Mouse (Mus musculus): ENCODE data around the gene Lrrc8c. TPM values are rescaled to one million over a fixed set of nuclear protein-coding genes. Genes with fewer than 3 reads are reported as not detected.

Gene Lrrc8c
- total RNA-seq (2014; fragmentation: Nextera tagmentation) (50.6 and 53.4 TPM in 2 replicates), total RNA-seq (2017) (7.7 and 10.1 TPM in 2 replicates), polyA plus RNA-seq (2012) (70.0 and 75.7 TPM in 2 replicates)

DNA sequence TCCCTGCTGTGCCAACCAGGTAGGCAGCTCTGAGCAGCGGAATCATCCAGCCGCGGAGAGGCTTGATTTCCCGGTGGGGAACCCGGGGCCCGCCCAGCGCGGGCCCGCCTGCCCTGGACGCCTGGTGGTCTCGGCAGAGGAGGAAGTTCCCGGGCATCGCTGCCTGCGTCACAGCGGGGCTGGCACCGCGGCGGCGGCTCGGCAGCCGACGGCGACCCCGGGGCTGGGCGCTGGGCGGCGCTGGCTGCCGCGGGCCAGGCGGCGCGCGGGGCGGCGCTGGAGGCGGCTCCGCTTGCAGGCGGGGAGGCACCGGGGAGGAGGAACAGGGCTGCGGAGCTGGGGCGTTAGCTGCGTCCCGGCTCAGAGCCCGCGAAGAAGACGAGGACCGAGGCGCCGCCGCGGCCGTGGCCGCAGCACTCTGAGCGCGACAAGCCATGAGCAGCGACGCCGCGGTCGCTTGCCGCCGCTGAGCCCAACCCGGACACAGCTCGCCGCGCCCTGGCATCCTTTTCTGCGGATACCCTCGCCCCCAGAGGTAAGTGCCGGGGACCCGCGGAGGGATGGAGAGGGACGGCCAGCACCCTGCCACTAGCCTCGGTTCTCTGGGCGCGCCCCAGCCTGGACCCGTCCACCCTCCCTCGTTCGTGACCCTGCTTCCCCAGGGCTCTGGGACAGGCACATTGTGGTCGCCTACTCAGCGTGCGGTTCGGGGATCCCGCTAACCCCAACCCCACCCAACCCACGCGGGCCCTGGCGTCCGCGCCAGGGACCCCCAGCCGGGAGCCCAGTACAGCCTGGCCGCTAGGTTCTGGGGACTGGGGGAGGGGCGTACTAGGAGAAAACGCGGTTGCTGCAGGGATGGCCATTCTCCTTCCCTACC is at the start of gene Lrrc8c:
Gene Lrrc8c (plus strand): TSS at position 293 of the 880 bp plus-strand sequence.
- Histone ChIP-seq H3K36me3 (replicated peaks) (peaks cover 12% of the 10 kb centered on the region), H3K27me3 (ENCODE audit: insufficient read depth, low read length) (no peaks in the 10 kb centered on the region), H3K4me1 (ENCODE audit: insufficient read depth, low read depth, low read length) (peaks cover 78% of the 10 kb centered on the region), H3K4me3 (ENCODE audit: low read depth, low read length) (peak within 1 kb of the TSS; percentile 95), H3K9me3 (replicated peaks) (no peaks in the 10 kb centered on the region)
- TF ChIP-seq GATA1 (IDR thresholded peaks at IDR 0.05; ENCODE audit: borderline replicate concordance, low read length): no peak
- no peak for TF ChIP-seq GATA2 (IDR thresholded peaks at IDR 0.05; ENCODE audit: borderline replicate concordance, low read depth, low read length)
- no peak for TF ChIP-seq CTCF (IDR thresholded peaks at IDR 0.05; ENCODE audit: low read depth, low read length)
- no peak for TF ChIP-seq TAL1 (conservative IDR thresholded peaks at IDR 0.05; ENCODE audit: low read depth, low read length)
- TF ChIP-seq POLR2AphosphoS5 (IDR thresholded peaks at IDR 0.05; ENCODE audit: insufficient replicate concordance, low read depth, low read length): no peak
- peak; percentile 87 for DNase-seq (ENCODE audit: low spot score)
- ATAC-seq (ENCODE audit: extremely low read depth, insufficient number of reproducible peaks, low FRiP score, poor library complexity, severe bottlenecking): peak; percentile 35

DNA sequence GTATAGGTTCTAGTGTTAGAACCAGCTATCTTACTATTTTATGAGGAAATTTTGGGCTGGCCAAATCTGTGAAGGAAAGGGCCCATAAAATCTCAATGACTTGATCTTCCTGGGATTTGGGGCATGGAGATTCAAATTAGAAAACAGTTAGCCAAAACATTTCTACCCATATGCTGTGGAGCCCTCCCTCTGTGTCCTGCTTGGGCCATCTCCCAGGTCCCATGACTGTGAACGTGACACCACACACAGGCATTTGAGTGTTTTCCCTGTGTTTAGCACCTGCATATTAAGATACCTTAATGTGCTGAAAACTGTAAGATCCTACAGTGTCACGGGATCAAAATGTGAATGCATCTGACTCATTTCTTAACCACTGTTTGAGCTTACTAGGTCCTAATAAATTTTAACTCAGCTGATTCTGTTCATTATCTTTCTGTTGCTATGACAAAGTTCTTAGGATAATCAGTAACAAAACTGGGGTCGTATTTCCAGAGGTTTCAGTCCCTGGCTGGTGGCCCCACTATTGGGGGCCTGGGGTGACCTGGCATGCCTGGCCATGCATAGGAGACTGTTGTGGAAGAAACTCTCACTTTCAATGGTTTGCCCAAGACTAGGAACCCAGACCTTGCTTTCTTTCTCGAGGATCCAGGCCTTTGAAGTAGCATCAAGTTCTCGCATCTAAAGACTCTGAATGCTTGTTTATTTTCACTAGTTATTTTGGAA is 46.0 kb upstream of the Lrrc8c start:
- TF ChIP-seq CTCF (IDR thresholded peaks at IDR 0.05; ENCODE audit: low read depth, low read length) (no peak), GATA1 (IDR thresholded peaks at IDR 0.05; ENCODE audit: borderline replicate concordance, low read length) (no peak), GATA2 (IDR thresholded peaks at IDR 0.05; ENCODE audit: borderline replicate concordance, low read depth, low read length) (no peak), TAL1 (conservative IDR thresholded peaks at IDR 0.05; ENCODE audit: low read depth, low read length) (no peak), POLR2AphosphoS5 (IDR thresholded peaks at IDR 0.05; ENCODE audit: insufficient replicate concordance, low read depth, low read length) (no peak)
- no peak for ATAC-seq (ENCODE audit: extremely low read depth, insufficient number of reproducible peaks, low FRiP score, poor library complexity, severe bottlenecking)

DNA sequence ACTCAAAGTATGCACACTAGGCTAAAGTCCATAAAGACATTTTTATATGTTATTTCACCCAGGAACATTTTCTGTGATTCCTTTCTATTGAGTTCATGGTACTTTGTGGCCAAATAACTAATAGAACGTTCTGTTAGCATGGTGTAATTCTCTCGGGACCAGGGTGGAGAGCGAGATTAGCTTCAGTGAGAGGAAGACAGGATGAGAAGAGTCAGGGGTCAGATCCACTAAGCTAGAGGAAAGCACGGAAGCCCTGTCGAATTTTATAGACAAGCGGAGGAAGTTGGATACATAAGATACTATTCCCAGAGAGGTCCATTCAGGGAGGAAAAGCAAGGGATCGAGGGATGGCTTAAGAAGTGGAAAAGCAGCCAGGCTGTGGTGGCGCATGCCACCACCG is 41.7 kb upstream of the Lrrc8c start:
- no peaks in the 10 kb centered on the region for H3K27me3 ChIP-seq (ENCODE audit: insufficient read depth, low read length)
- peaks cover 81% of the 10 kb centered on the region for H3K36me3 ChIP-seq (replicated peaks)
- DNase-seq (ENCODE audit: low spot score) (no peak), ATAC-seq (ENCODE audit: extremely low read depth, insufficient number of reproducible peaks, low FRiP score, poor library complexity, severe bottlenecking) (no peak)
- H3K4me3 ChIP-seq (ENCODE audit: low read depth, low read length): no peak overlapping the region
- no peaks in the 10 kb centered on the region for H3K4me1 ChIP-seq (ENCODE audit: insufficient read depth, low read depth, low read length)
- no peaks in the 10 kb centered on the region for H3K9me3 ChIP-seq (replicated peaks)
- TF ChIP-seq POLR2AphosphoS5 (IDR thresholded peaks at IDR 0.05; ENCODE audit: insufficient replicate concordance, low read depth, low read length) (no peak), CTCF (IDR thresholded peaks at IDR 0.05; ENCODE audit: low read depth, low read length) (no peak), GATA1 (IDR thresholded peaks at IDR 0.05; ENCODE audit: borderline replicate concordance, low read length) (no peak), TAL1 (conservative IDR thresholded peaks at IDR 0.05; ENCODE audit: low read depth, low read length) (no peak), GATA2 (IDR thresholded peaks at IDR 0.05; ENCODE audit: borderline replicate concordance, low read depth, low read length) (no peak)

More for the DNA sequence above, 46.0 kb upstream of the Lrrc8c start:
- peaks cover 65% of the 10 kb centered on the region for H3K36me3 ChIP-seq (replicated peaks)
- no peak overlapping the region for H3K4me3 ChIP-seq (ENCODE audit: low read depth, low read length)
- no peaks in the 10 kb centered on the region for H3K4me1 ChIP-seq (ENCODE audit: insufficient read depth, low read depth, low read length)
- no peaks in the 10 kb centered on the region for H3K27me3 ChIP-seq (ENCODE audit: insufficient read depth, low read length)
- no peak for DNase-seq (ENCODE audit: low spot score)
- no peaks in the 10 kb centered on the region for H3K9me3 ChIP-seq (replicated peaks)

DNA sequence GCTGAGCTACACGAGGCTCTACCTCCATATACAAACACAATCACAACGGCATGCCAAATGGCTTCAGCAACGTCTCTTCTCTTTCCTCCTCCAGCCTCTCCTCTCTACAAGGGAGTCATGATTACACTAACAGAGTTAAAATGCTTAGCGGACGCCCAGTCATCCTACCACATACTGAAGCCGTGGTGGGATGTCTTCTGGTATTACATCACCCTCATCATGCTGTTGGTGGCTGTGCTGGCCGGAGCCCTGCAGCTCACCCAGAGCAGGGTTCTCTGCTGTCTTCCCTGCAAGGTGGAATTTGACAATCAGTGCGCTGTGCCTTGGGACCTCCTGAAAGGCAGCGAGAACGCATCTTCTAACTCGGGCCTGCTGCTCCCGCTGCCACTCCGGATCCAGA is 39.5 kb upstream of the Lrrc8c start:
- TF ChIP-seq POLR2AphosphoS5 (IDR thresholded peaks at IDR 0.05; ENCODE audit: insufficient replicate concordance, low read depth, low read length) (no peak), GATA1 (IDR thresholded peaks at IDR 0.05; ENCODE audit: borderline replicate concordance, low read length) (no peak), CTCF (IDR thresholded peaks at IDR 0.05; ENCODE audit: low read depth, low read length) (no peak), TAL1 (conservative IDR thresholded peaks at IDR 0.05; ENCODE audit: low read depth, low read length) (no peak), GATA2 (IDR thresholded peaks at IDR 0.05; ENCODE audit: borderline replicate concordance, low read depth, low read length) (no peak)
- Histone ChIP-seq H3K36me3 (replicated peaks) (peaks cover 90% of the 10 kb centered on the region), H3K9me3 (replicated peaks) (no peaks in the 10 kb centered on the region), H3K27me3 (ENCODE audit: insufficient read depth, low read length) (no peaks in the 10 kb centered on the region), H3K4me3 (ENCODE audit: low read depth, low read length) (no peak overlapping the region), H3K4me1 (ENCODE audit: insufficient read depth, low read depth, low read length) (no peaks in the 10 kb centered on the region)
- no peak for DNase-seq (ENCODE audit: low spot score)
- no peak for ATAC-seq (ENCODE audit: extremely low read depth, insufficient number of reproducible peaks, low FRiP score, poor library complexity, severe bottlenecking)

DNA sequence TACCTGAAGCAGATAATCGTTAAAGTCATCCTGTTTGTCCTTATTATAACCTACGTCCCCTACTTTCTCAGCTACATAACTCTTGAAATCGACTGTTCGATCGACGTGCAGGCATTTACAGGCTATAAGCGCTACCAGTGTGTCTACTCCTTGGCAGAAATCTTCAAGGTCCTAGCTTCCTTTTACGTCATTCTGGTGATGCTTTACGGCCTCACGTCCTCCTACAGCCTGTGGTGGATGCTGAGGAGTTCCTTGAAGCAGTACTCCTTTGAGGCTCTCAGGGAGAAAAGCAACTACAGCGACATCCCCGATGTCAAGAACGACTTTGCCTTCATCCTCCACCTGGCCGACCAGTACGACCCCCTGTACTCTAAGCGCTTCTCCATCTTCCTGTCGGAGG is 38.6 kb upstream of the Lrrc8c start:
- Histone ChIP-seq H3K27me3 (ENCODE audit: insufficient read depth, low read length) (no peaks in the 10 kb centered on the region), H3K4me1 (ENCODE audit: insufficient read depth, low read depth, low read length) (no peaks in the 10 kb centered on the region), H3K9me3 (replicated peaks) (no peaks in the 10 kb centered on the region), H3K4me3 (ENCODE audit: low read depth, low read length) (no peak overlapping the region), H3K36me3 (replicated peaks) (peaks cover 94% of the 10 kb centered on the region)
- DNase-seq (ENCODE audit: low spot score) (no peak), ATAC-seq (ENCODE audit: extremely low read depth, insufficient number of reproducible peaks, low FRiP score, poor library complexity, severe bottlenecking) (no peak)
- TF ChIP-seq POLR2AphosphoS5 (IDR thresholded peaks at IDR 0.05; ENCODE audit: insufficient replicate concordance, low read depth, low read length) (no peak), TAL1 (conservative IDR thresholded peaks at IDR 0.05; ENCODE audit: low read depth, low read length) (no peak), GATA1 (IDR thresholded peaks at IDR 0.05; ENCODE audit: borderline replicate concordance, low read length) (no peak), GATA2 (IDR thresholded peaks at IDR 0.05; ENCODE audit: borderline replicate concordance, low read depth, low read length) (no peak), CTCF (IDR thresholded peaks at IDR 0.05; ENCODE audit: low read depth, low read length) (no peak)

DNA sequence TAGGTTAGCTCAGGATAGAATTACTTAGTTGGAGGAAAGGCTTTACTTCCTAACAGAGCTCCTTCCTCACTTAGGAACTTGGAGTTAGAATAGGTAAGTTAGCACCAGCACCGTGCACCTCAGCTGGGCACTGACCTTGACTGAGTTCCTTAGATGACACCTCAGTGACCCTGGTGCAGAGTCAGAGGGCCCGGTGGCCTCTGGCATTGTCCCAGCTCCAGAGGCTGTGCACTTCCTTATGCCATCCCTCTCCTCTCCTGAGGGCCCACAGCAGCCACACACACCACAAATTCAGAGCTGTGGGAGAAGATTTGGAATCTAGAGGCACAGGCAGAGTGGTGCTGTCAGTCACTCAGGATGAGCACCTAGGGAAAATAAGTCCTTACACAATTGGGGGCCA is 35.6 kb upstream of the Lrrc8c start:
- H3K4me3 ChIP-seq (ENCODE audit: low read depth, low read length): no peak overlapping the region
- ATAC-seq (ENCODE audit: extremely low read depth, insufficient number of reproducible peaks, low FRiP score, poor library complexity, severe bottlenecking) (no peak), DNase-seq (ENCODE audit: low spot score) (no peak)
- no peaks in the 10 kb centered on the region for H3K27me3 ChIP-seq (ENCODE audit: insufficient read depth, low read length)
- H3K4me1 ChIP-seq (ENCODE audit: insufficient read depth, low read depth, low read length): no peaks in the 10 kb centered on the region
- H3K36me3 ChIP-seq (replicated peaks): peaks cover 88% of the 10 kb centered on the region
- TF ChIP-seq CTCF (IDR thresholded peaks at IDR 0.05; ENCODE audit: low read depth, low read length) (no peak), TAL1 (conservative IDR thresholded peaks at IDR 0.05; ENCODE audit: low read depth, low read length) (no peak), GATA1 (IDR thresholded peaks at IDR 0.05; ENCODE audit: borderline replicate concordance, low read length) (no peak), POLR2AphosphoS5 (IDR thresholded peaks at IDR 0.05; ENCODE audit: insufficient replicate concordance, low read depth, low read length) (no peak), GATA2 (IDR thresholded peaks at IDR 0.05; ENCODE audit: borderline replicate concordance, low read depth, low read length) (no peak)
- no peaks in the 10 kb centered on the region for H3K9me3 ChIP-seq (replicated peaks)

All from G1E (cell line).